Mouse (Mus musculus): ENCODE measurements around the gene Shq1. TPM values are rescaled to one million over a fixed set of nuclear protein-coding genes. Genes with fewer than 3 reads are reported as not detected.

The Shq1 gene
- polyA plus RNA-seq, 1 experiment from 2014 or later = 16.1 TPM

DNA sequence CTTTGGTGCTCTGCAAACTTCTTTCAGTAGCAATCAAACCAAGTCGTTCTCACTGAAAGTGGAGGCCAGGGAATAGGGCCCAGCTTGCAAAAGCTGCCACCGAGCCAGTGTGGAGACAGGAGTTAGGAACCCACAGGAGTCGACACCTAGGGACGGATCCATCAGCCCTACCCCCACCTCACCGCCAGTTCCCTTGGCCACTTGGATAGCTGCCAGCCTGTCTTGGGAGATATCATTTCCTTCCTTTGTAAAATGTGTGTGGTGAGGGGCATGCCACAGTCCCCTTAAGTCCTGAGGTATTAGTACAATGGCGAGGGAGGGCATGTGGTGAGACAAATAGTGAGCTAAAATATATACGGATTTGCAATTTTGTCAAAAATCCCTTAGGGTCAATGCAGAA, 142.4 kb downstream of the Shq1 start:
- 71% methylated on average over 7 of the region's 7 CpGs for WGBS
- H3K27me3 ChIP-seq (ENCODE audit: control insufficient read depth, insufficient read depth, low read length) = no peaks in the 10 kb centered on the region
- H3K4me2 ChIP-seq (ENCODE audit: low read depth) = no peak overlapping the region
- no peak overlapping the region for H3K27ac ChIP-seq (ENCODE audit: low read depth, low read length)
- H3K9ac ChIP-seq (ENCODE audit: low read length) = no peak overlapping the region
- H3K36me3 ChIP-seq (ENCODE audit: control insufficient read depth, insufficient read depth, low read length) = no peaks in the 10 kb centered on the region
- H3K4me1 ChIP-seq (ENCODE audit: control insufficient read depth, insufficient read depth, low read length) = peaks cover 11% of the 10 kb centered on the region
- H3K9me3 ChIP-seq (ENCODE audit: control insufficient read depth, low read length) = no peaks in the 10 kb centered on the region
- no peak overlapping the region for H3K4me3 ChIP-seq (ENCODE audit: low read depth, low read length)
- DNase-seq (ENCODE audit: low spot score) (no peak), ATAC-seq (ENCODE audit: insufficient read depth, low FRiP score, low TSS enrichment) (no peak)

DNA sequence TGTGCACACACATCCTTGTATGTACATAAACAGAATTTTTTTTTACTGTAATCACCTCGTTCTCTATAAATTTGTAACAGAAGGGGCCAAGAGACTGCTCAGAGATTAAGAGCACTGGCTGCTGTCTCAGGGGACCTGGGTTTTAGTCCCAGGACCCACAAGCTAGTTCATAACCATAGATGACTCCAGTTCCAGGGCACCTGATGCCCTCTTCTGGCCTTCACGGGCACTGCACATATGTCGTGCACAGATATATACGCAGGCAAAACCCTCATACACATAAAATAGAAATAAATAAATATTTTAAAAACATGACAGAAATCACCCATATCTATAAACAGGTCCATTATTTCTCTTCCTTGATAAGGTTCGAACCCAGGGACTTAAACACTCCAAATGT, 143.0 kb downstream of the Shq1 start:
- Histone ChIP-seq H3K9me3 (ENCODE audit: control insufficient read depth, low read length) (no peaks in the 10 kb centered on the region), H3K9ac (ENCODE audit: low read length) (no peak overlapping the region), H3K36me3 (ENCODE audit: control insufficient read depth, insufficient read depth, low read length) (no peaks in the 10 kb centered on the region), H3K4me3 (ENCODE audit: low read depth, low read length) (no peak overlapping the region), H3K4me2 (ENCODE audit: low read depth) (no peak overlapping the region), H3K27me3 (ENCODE audit: control insufficient read depth, insufficient read depth, low read length) (no peaks in the 10 kb centered on the region), H3K27ac (ENCODE audit: low read depth, low read length) (no peak overlapping the region), H3K4me1 (ENCODE audit: control insufficient read depth, insufficient read depth, low read length) (peaks cover 11% of the 10 kb centered on the region)
- no peak for ATAC-seq (ENCODE audit: insufficient read depth, low FRiP score, low TSS enrichment)
- 85% methylated on average over 5 of the region's 5 CpGs for WGBS
- DNase-seq (ENCODE audit: low spot score) = no peak

GRCm38 (mm10) chr6:100527161-100527560, 143.8 kb downstream of the Shq1 start:
- DNase-seq (ENCODE audit: low spot score) (no peak), ATAC-seq (ENCODE audit: insufficient read depth, low FRiP score, low TSS enrichment) (no peak)
- Histone ChIP-seq H3K4me3 (ENCODE audit: low read depth, low read length) (no peak overlapping the region), H3K27me3 (ENCODE audit: control insufficient read depth, insufficient read depth, low read length) (no peaks in the 10 kb centered on the region), H3K36me3 (ENCODE audit: control insufficient read depth, insufficient read depth, low read length) (no peaks in the 10 kb centered on the region), H3K27ac (ENCODE audit: low read depth, low read length) (no peak overlapping the region), H3K9ac (ENCODE audit: low read length) (no peak overlapping the region), H3K4me1 (ENCODE audit: control insufficient read depth, insufficient read depth, low read length) (peaks cover 14% of the 10 kb centered on the region), H3K4me2 (ENCODE audit: low read depth) (no peak overlapping the region), H3K9me3 (ENCODE audit: control insufficient read depth, low read length) (no peaks in the 10 kb centered on the region)
- WGBS = 89% methylated on average over 6 of the region's 6 CpGs

DNA sequence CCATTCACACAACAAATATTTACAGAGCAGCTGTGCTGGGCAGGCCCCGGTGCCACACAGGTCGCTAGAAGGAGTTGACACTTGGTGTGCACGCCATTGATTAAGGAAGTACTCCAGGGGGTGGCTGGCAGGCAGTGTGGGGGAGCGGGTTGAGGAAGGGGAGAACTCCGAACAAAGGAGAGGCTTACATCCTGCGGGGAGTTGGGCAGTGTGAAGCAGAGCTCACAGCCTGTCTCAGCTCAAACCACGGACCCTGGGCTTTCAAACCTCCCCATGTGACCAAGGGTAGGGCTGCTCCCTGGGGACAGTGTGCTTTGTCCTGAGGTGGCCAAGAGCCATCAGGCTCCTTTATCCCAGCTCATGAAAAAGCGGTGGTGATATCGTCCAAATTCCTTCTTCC, 144.9 kb downstream of the Shq1 start:
- Histone ChIP-seq H3K27me3 (ENCODE audit: control insufficient read depth, insufficient read depth, low read length) (no peaks in the 10 kb centered on the region), H3K4me3 (ENCODE audit: low read depth, low read length) (no peak overlapping the region), H3K4me1 (ENCODE audit: control insufficient read depth, insufficient read depth, low read length) (peaks cover 14% of the 10 kb centered on the region), H3K9ac (ENCODE audit: low read length) (no peak overlapping the region), H3K36me3 (ENCODE audit: control insufficient read depth, insufficient read depth, low read length) (no peaks in the 10 kb centered on the region), H3K27ac (ENCODE audit: low read depth, low read length) (no peak overlapping the region), H3K4me2 (ENCODE audit: low read depth) (peak overlapping the region; percentile 14), H3K9me3 (ENCODE audit: control insufficient read depth, low read length) (no peaks in the 10 kb centered on the region)
- DNase-seq (ENCODE audit: low spot score) = no peak
- peak; percentile 54; the same call in 1 of the 2 replicates for ATAC-seq (ENCODE audit: insufficient read depth, low FRiP score, low TSS enrichment)
- WGBS = 2% methylated on average over 9 of the region's 9 CpGs

DNA sequence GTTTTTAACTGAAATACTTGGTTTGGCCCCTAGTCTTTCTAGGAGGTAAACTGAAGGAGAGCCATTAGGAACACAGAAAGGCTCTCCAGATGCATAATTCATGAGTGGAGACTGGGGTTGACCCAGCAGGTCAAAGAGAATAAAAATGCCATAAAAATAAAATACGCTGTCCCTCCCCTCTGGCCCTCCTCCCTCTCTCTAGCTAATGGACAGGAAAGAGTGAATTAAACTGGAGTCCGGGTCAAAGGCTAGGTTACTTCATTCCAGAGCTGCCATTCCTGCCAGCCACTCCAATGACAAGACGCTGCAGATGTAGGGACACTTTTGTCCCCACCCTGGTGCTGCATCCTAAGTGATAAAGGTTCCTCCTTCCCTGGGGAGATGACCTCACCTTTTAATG, 145.5 kb downstream of the Shq1 start:
- ATAC-seq (ENCODE audit: insufficient read depth, low FRiP score, low TSS enrichment) = no peak; the same call in 1 of the 2 replicates
- H3K27me3 ChIP-seq (ENCODE audit: control insufficient read depth, insufficient read depth, low read length) = no peaks in the 10 kb centered on the region

GRCm38 (mm10) chr6:100522495-100522894, 148.5 kb downstream of the Shq1 start:
- 75% methylated on average over 3 of the region's 3 CpGs for WGBS
- Histone ChIP-seq H3K4me1 (ENCODE audit: control insufficient read depth, insufficient read depth, low read length) (peaks cover 22% of the 10 kb centered on the region), H3K27ac (ENCODE audit: low read depth, low read length) (no peak overlapping the region)

More for the DNA sequence above, 145.5 kb downstream of the Shq1 start:
- H3K36me3 ChIP-seq (ENCODE audit: control insufficient read depth, insufficient read depth, low read length) = no peaks in the 10 kb centered on the region
- H3K4me1 ChIP-seq (ENCODE audit: control insufficient read depth, insufficient read depth, low read length) = peaks cover 14% of the 10 kb centered on the region
- no peaks in the 10 kb centered on the region for H3K9me3 ChIP-seq (ENCODE audit: control insufficient read depth, low read length)
- WGBS = 6% methylated on average over 3 of the region's 3 CpGs
- no peak overlapping the region for H3K4me3 ChIP-seq (ENCODE audit: low read depth, low read length)
- H3K4me2 ChIP-seq (ENCODE audit: low read depth) = 0 out of 2 replicates have a peak overlapping the region, but pooled peaks have one; percentile 14
- no peak overlapping the region for H3K9ac ChIP-seq (ENCODE audit: low read length)
- no peak for DNase-seq (ENCODE audit: low spot score)
- H3K27ac ChIP-seq (ENCODE audit: low read depth, low read length) = no peak overlapping the region

GRCm38 (mm10) chr6:100521615-100522398, 149.2 kb downstream of the Shq1 start:
- DNase-seq (ENCODE audit: low spot score) = no peak
- Histone ChIP-seq H3K27me3 (ENCODE audit: control insufficient read depth, insufficient read depth, low read length) (0 out of 2 replicates have a peak, but pooled peaks cover 2% of the 10 kb centered on the region), H3K4me3 (ENCODE audit: low read depth, low read length) (no peak overlapping the region), H3K27ac (ENCODE audit: low read depth, low read length) (no peak overlapping the region), H3K9me3 (ENCODE audit: control insufficient read depth, low read length) (no peaks in the 10 kb centered on the region), H3K4me1 (ENCODE audit: control insufficient read depth, insufficient read depth, low read length) (peaks cover 22% of the 10 kb centered on the region), H3K36me3 (ENCODE audit: control insufficient read depth, insufficient read depth, low read length) (no peaks in the 10 kb centered on the region), H3K9ac (ENCODE audit: low read length) (no peak overlapping the region), H3K4me2 (ENCODE audit: low read depth) (no peak overlapping the region)
- 66% methylated on average over 2 of the region's 2 CpGs for WGBS
- ATAC-seq (ENCODE audit: insufficient read depth, low FRiP score, low TSS enrichment) = no peak

More at GRCm38 (mm10) chr6:100522495-100522894, 148.5 kb downstream of the Shq1 start:
- Histone ChIP-seq H3K9me3 (ENCODE audit: control insufficient read depth, low read length) (no peaks in the 10 kb centered on the region), H3K4me2 (ENCODE audit: low read depth) (no peak overlapping the region), H3K36me3 (ENCODE audit: control insufficient read depth, insufficient read depth, low read length) (no peaks in the 10 kb centered on the region), H3K27me3 (ENCODE audit: control insufficient read depth, insufficient read depth, low read length) (0 out of 2 replicates have a peak, but pooled peaks cover 2% of the 10 kb centered on the region), H3K4me3 (ENCODE audit: low read depth, low read length) (no peak overlapping the region), H3K9ac (ENCODE audit: low read length) (no peak overlapping the region)
- no peak for DNase-seq (ENCODE audit: low spot score)
- no peak for ATAC-seq (ENCODE audit: insufficient read depth, low FRiP score, low TSS enrichment)

GRCm38 (mm10) chr6:100520558-100521099, 150.3 kb downstream of the Shq1 start:
- H3K27me3 ChIP-seq (ENCODE audit: control insufficient read depth, insufficient read depth, low read length) = 0 out of 2 replicates have a peak, but pooled peaks cover 2% of the 10 kb centered on the region
- no peak overlapping the region for H3K9ac ChIP-seq (ENCODE audit: low read length)
- ATAC-seq (ENCODE audit: insufficient read depth, low FRiP score, low TSS enrichment) = no peak

GRCm38 (mm10) chr6:100519837-100520236, 151.1 kb downstream of the Shq1 start:
- 0 out of 2 replicates have a peak, but pooled peaks cover 2% of the 10 kb centered on the region for H3K27me3 ChIP-seq (ENCODE audit: control insufficient read depth, insufficient read depth, low read length)
- WGBS = 81% methylated on average over 12 of the region's 12 CpGs

More at GRCm38 (mm10) chr6:100520558-100521099, 150.3 kb downstream of the Shq1 start:
- H3K4me2 ChIP-seq (ENCODE audit: low read depth) = no peak overlapping the region
- H3K4me1 ChIP-seq (ENCODE audit: control insufficient read depth, insufficient read depth, low read length) = peaks cover 16% of the 10 kb centered on the region
- no peaks in the 10 kb centered on the region for H3K9me3 ChIP-seq (ENCODE audit: control insufficient read depth, low read length)
- DNase-seq (ENCODE audit: low spot score) = no peak
- 68% methylated on average over 5 of the region's 5 CpGs for WGBS
- H3K27ac ChIP-seq (ENCODE audit: low read depth, low read length) = no peak overlapping the region
- no peaks in the 10 kb centered on the region for H3K36me3 ChIP-seq (ENCODE audit: control insufficient read depth, insufficient read depth, low read length)
- H3K4me3 ChIP-seq (ENCODE audit: low read depth, low read length) = no peak overlapping the region

More at GRCm38 (mm10) chr6:100519837-100520236, 151.1 kb downstream of the Shq1 start:
- Histone ChIP-seq H3K36me3 (ENCODE audit: control insufficient read depth, insufficient read depth, low read length) (no peaks in the 10 kb centered on the region), H3K9ac (ENCODE audit: low read length) (no peak overlapping the region), H3K4me2 (ENCODE audit: low read depth) (no peak overlapping the region), H3K9me3 (ENCODE audit: control insufficient read depth, low read length) (no peaks in the 10 kb centered on the region), H3K4me1 (ENCODE audit: control insufficient read depth, insufficient read depth, low read length) (peaks cover 11% of the 10 kb centered on the region; the same call in 1 of the 2 replicates), H3K4me3 (ENCODE audit: low read depth, low read length) (no peak overlapping the region), H3K27ac (ENCODE audit: low read depth, low read length) (no peak overlapping the region)
- ATAC-seq (ENCODE audit: insufficient read depth, low FRiP score, low TSS enrichment) (no peak), DNase-seq (ENCODE audit: low spot score) (no peak)
